Mouse (Mus musculus): ENCODE data around the gene Atf5. TPM values are rescaled to one million over a fixed set of nuclear protein-coding genes. Genes with fewer than 3 reads are reported as not detected.
A peak's percentile ranks its signal among the peaks of the same experiment; 100 is the strongest.

Atf5 gene
- total RNA-seq, 2 experiments from 2014 or later = 55.2 to 69.3 TPM

DNA sequence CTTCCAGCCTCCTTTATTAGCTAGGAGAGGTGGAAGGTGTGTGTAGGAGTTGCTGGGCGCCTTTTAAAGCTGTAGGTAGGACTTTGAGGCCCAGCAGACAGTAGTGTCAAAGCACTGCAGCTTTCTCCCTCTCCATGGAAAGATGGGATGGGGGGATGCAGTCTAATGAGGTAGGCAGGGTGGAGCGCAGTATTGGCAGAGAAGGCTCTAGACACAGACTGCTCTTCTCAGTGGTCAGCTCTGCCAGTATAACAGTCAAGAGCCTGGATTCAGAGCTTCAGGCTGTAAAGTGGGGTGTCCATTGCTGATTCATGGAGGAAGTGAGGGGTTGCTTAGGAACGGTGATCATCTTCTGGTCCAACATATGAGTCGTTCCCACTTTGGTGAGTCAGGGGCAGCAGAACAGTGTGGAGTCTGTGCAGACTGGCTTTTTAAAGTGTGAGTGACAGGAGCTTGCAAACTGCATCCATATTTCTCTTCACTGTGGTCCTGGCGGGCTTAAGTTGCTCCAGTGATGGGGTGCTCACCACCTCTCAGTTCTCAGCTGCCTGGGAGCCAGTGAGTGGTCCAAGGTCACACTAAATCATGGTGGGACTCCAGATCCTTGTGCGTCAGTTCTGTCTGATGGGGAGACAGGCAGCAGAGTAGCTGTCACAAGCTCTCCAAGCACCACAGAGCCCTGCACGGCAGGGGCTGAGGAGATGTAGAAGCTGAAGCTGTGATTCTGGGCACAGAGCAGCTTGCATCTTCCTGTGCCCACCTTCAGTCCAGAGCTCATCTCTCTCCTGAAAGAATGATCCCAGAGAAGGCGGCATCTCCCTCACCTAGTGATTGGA, 34.5 kb upstream of the Atf5 start:
- no peak for DNase-seq
- intact Hi-C loops (cut with DNase I) = no loop called here

DNA sequence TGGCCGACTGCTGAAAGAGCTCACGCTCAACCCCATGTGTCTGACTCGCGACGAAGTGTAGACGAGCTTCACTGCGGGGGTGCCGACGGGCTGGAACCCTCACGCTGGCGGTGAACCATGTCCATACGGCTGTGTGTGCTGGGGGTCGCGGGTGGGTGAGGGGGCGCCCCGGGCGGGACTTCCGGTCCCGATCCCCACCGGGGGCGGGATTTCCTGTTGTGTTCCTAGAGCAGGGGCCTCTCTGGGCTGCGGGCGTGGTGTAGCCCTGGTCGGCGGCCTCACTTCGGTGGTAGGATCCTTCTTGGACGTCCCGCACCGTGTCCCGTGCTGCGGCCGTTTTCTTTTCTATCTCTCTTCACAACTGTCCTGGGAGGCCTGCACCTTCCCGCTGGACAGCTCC, 33.7 kb upstream of the Atf5 start:
- intact Hi-C loops (cut with DNase I) = no loop called here
- DNase-seq = peak in 1 of 2 experiments; percentile 66

- DNase-seq = peak; percentile 88 to 89
- intact Hi-C loops (cut with DNase I) = no loop called here
Observed at GRCm38 (mm10) chr7:44849416-44850111, 33.1 kb upstream of the Atf5 start.

GRCm38 (mm10) chr7:44848561-44849415, 32.3 kb upstream of the Atf5 start, which contains the start of the genes Akt1s1 and Tbc1d17:
TSS of gene Akt1s1 (plus strand) at chr7:44848991.
TSS of gene Tbc1d17 (minus strand) at chr7:44849079.
- intact Hi-C loops (cut with DNase I) = no loop called here
- DNase-seq = peak; percentile 99

DNA sequence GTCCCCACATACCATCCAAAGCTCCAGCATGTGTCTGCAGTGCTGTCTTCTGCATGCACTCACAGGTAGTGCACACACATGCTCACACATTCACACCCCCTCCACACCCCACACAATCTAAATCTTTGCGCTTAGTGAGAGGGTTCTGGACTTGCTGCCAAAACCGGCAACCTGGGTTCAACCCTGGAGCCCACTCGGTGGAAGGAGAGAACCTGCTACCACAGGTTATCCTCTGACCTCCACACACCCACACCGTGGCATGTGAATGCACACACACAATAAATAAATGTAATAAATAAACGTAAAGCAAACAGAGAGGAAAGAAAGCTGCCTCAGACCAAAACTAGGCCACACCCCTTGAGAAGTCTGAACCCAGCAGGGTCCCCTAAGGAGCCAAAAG, 31.3 kb upstream of the Atf5 start:
- intact Hi-C loops (cut with DNase I) = no loop called here
- no peak for DNase-seq

DNA sequence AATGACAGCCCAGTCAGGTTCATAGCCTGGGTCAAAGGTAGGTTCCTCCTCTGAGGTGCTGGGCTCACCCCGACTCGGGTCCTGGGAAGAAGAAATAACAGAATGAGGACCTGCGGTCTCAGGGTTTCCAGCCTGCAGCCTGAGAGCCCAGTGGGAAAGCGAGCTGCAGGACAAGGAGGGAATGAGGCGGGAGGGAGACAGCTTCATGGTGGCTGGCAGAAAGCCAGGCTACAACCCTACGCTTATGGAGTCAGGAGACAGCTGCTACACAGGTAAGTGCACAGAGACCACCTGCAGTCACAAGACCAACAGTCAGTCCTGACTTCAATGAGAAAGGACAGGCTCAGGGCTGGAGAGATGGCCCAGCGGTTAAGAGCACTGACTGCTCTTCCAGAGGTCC, 30.3 kb upstream of the Atf5 start:
- DNase-seq = no peak
- intact Hi-C loops (cut with DNase I) = no loop called here

DNA sequence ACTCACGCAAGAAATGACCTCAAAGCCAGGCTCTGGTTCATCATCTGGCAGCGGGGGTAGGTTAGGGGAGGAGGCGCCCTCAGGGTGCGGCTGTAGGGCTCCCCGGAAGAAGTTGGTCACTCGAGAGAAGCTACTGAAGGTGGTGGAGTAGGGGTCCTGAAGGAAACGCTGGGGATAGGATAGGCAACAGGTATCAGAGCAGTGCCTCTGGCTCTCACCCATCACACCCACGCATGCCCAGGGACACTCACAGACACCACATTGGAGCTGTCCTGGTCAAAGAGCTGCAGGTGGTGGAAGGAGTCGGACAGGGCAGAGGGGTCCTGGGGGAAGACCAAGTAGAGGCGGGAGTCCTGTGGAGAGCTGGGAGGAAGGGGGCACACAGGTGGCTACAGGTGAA, 28.5 kb upstream of the Atf5 start:
- intact Hi-C loops (cut with DNase I) = no loop called here
- no peak for DNase-seq

GRCm38 (mm10) chr7:44841825-44842463, 25.5 kb upstream of the Atf5 start:
- DNase-seq = no peak
- intact Hi-C loops (cut with DNase I) = no loop called here

DNA sequence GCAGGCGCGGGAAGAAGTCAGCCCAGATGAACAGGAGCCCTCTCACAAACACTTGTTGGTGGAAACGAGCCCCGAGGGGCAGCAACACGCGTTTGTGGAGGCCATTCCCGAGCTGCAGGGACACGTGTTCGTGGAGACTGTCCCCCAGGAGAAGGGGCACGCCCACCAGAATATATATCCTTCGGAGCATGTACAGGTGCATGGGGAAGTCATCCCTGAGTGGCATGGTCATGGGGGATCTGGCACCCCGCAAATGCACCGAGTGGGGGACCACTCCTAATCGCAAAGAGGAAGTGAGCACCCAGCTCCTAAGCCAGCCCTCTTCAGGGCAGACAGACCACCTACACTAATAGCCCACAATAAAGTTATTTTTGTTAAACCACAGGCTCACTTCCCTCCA, 24.0 kb upstream of the Atf5 start:
- intact Hi-C loops (cut with DNase I) = no loop called here
- no peak for DNase-seq

GRCm38 (mm10) chr7:44839491-44840191, 23.2 kb upstream of the Atf5 start:
- intact Hi-C loops (cut with DNase I) = no loop called here
- DNase-seq = no peak

- no peak for DNase-seq
- intact Hi-C loops (cut with DNase I) = no loop called here
Observed at GRCm38 (mm10) chr7:44839171-44839490, 22.7 kb upstream of the Atf5 start.

DNA sequence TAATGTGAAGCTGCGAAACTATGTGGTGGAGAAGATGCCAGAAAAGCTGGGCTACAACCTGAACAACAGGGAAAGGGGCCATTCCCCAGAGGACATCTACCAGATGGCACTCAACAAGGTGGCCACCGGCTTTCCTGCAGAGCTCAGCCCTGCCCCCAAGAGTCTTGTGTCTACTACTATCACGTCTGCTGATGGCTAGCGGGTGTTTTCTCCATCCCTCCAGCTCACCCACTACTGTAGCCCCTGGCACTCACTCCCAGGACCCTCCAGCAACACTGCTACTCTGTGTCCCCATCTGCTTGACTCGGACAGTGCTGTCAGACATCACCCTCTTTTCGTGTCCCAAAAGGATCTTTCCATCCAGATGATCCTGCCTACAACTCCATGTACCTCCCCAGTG, 21.6 kb upstream of the Atf5 start:
- DNase-seq = no peak
- intact Hi-C loops (cut with DNase I) = no loop called here

DNA sequence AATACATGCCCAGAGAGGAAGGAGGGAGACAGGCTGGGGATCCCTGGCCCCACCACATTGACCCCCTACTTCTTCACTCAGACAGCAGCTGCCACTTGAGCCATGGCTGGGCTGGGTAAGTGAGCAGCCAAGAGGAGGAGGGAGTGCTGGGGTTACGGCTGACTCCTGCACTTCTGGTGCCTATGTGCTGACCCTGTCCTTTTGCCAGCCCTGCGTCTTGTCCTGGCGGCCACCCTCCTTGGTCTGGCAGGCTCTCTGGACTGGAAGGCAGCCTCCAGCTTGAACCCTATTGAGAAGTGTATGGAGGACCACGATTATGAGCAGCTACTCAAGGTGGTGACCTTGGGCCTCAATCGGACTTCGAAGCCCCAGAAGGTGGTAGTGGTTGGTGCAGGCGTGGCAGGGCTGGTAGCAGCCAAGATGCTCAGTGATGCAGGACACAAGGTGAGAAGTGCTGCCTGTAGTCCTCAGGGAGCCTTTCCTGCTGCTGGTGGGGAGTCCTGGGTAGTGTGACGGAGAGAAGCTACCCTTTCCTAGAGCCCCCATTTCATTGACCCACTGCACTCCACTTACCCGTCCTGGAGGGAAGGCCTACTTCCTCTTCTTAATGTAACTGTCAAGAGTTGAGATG, 20.1 kb upstream of the Atf5 start:
- peak; percentile 60 to 66 for DNase-seq
- intact Hi-C loops (cut with DNase I) = no loop called here

GRCm38 (mm10) chr7:44836016-44836404, 19.6 kb upstream of the Atf5 start:
- intact Hi-C loops (cut with DNase I) = no loop called here
- DNase-seq = no peak

DNA sequence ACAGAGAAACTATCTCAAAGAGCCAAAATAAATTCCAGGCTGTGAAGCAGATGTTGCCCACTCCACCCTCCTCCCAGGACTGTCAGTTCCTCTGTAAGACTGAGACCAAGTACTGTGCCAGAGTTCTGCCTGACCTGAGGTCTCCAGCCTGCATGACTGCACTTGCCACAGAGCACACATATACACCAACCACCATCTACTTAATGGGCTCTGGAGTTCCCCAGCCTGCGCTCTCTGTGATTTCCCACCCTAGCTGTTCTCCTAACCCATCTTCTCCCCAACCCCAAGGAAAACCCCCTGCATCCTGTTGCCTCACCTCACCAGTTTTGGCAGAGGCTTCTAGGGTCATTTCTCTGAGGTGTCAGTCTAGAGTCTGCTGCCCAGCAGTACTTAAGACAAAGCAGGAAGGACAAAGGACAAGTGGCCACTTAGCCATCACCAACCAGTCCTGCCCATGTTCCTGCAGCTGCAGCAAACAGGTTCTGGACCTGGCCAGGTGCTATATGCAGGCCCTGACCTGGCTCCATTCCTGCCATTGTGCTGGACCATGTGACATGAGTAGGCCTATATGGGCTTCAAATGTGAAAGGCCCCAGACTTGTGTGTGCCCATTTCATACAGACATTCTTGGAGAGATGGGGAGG, 19.0 kb upstream of the Atf5 start:
- intact Hi-C loops (cut with DNase I) = no loop called here
- DNase-seq = no peak

DNA sequence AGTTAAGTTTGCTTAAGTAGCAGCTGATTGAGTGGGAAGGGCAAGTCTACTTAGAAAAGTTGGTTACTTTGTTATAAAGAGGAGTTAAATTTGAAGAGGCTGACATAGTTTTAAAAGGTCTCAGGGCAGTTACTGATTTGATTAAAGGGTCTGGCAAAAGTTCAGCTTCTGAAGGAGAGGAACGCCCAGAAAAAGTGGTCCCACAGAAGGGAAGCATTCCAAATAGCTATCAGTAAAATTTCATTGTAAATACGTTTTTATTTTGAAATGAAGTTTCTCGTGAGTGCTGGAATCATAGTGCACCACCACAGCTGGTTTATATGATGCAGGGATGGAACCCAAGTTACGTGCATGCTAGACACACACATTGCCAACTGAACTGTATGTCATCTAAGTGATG, 16.3 kb upstream of the Atf5 start:
- intact Hi-C loops (cut with DNase I) = no loop called here
- DNase-seq = no peak

DNA sequence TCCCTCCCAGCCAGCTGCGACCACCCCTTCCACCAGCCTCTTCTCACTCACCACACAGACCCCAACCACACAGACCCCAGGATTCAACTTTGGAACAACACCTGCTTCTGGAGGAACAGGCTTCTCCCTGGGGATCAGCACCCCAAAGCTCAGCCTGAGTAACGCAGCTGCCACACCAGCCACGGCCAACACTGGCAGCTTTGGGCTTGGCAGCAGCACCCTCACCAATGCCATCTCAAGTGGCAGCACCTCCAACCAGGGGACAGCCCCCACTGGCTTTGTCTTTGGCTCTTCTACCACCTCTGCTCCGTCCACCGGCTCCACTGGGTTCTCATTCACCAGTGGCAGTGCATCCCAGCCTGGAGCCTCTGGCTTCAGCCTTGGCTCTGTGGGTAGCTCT, 12.2 kb upstream of the Atf5 start:
- intact Hi-C loops (cut with DNase I) = loop anchor here (10.0 kb wide), 1 partner anchor 184 kb away; no protein-coding TSS in a partner anchor
- DNase-seq = peak in 1 of 2 experiments; percentile 14

- no peak for DNase-seq
- intact Hi-C loops (cut with DNase I) = loop anchor here (10.0 kb wide), 1 partner anchor 182 kb away; no protein-coding TSS in a partner anchor
Observed at GRCm38 (mm10) chr7:44826771-44827170, 10.3 kb upstream of the Atf5 start.

DNA sequence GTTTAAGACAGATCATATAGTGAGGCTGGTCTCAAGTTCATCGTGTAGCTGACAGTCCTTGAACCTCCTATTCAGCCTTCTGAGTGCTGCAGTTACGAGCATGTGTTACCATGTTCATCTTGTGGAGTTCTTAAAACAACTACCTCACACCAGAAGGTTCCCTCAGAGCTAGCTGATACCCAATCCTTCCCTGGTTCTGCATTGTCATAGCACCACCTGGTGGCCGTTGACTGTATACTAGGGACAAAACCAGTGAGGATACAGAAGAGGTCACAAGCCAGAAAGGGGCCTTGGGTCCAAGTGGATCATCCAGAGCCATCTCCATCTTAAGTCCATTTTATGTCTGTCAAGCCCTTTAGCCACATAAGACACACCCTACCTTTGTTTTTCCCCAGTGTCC, 8.4 kb upstream of the Atf5 start:
- peak; percentile 54 to 81 for DNase-seq
- intact Hi-C loops (cut with DNase I) = loop anchor here (2.0 to 10.0 kb wide), 2 partner anchors 100 to 180 kb away; no protein-coding TSS in a partner anchor

Data from gastrocnemius, postnatal 36 days (tissue).